Mouse (Mus musculus) myocyte (in vitro differentiated cells): ENCODE data around the gene Egfl7.

Experiments
- CEBPB ChIP-seq: IDR thresholded peaks from 2 replicates; pipeline ENCODE4 v1.6.1; 2011; ENCODE audit warnings: mild to moderate bottlenecking, moderate library complexity; ENCODE audit not compliant: poor library complexity, insufficient read depth, severe bottlenecking
- E2F4 ChIP-seq: IDR thresholded peaks from one replicate; pipeline ENCODE4 v1.6.1; 2011; ENCODE audit warnings: mild to moderate bottlenecking, control low read depth, moderate library complexity; ENCODE audit not compliant: insufficient read depth
- MAX ChIP-seq: IDR thresholded peaks from one replicate; pipeline ENCODE4 v1.6.1; 2011; ENCODE audit warnings: low read depth, mild to moderate bottlenecking, control low read depth
- MYOD1 ChIP-seq, 3 experiments: IDR thresholded peaks; one replicate each; pipeline ENCODE4 v1.6.1; 2011; ENCODE audit warnings: control low read depth in 2 of 3, low read depth in 2 of 3, mild to moderate bottlenecking in 2 of 3, moderate library complexity in 1 of 3; ENCODE audit not compliant: insufficient read length in 2 of 3, control insufficient read depth in 1 of 3
- POLR2A ChIP-seq: IDR thresholded peaks from one replicate; pipeline ENCODE4 v1.6.1; 2011; ENCODE audit warnings: low read depth, mild to moderate bottlenecking, control low read depth, moderate library complexity; ENCODE audit not compliant: insufficient read length
- POLR2AphosphoS2 ChIP-seq: IDR thresholded peaks from one replicate; pipeline ENCODE4 v1.6.1; 2011; ENCODE audit warnings: low read depth, control low read depth; ENCODE audit not compliant: insufficient read length
- SRF ChIP-seq: IDR thresholded peaks from one replicate; pipeline ENCODE4 v1.6.1; 2011; ENCODE audit warnings: low read depth; ENCODE audit not compliant: control insufficient read depth, insufficient read length
- TCF12 ChIP-seq: IDR thresholded peaks from one replicate; pipeline ENCODE4 v1.6.1; 2011; ENCODE audit warnings: mild to moderate bottlenecking, control low read depth; ENCODE audit not compliant: poor library complexity, insufficient read depth, severe bottlenecking
- USF1 ChIP-seq: IDR thresholded peaks from one replicate; pipeline ENCODE4 v1.6.1; 2011; ENCODE audit warnings: low read depth, mild to moderate bottlenecking, control low read depth, moderate library complexity

- TF ChIP-seq POLR2A = no peak
- TF ChIP-seq TCF12 = no peak
- no peak for TF ChIP-seq E2F4
- TF ChIP-seq POLR2AphosphoS2 = no peak
- no peak for TF ChIP-seq MYOD1 (IDR thresholded peaks at IDR 0.05; ENCODE audit: control insufficient read depth in 1 of 3, insufficient read length in 2 of 3, low read depth in 2 of 3)
- no peak for TF ChIP-seq USF1
- TF ChIP-seq SRF = no peak
- TF ChIP-seq MAX = no peak
- no peak for TF ChIP-seq CEBPB
These were observed 29.0 kb upstream of the Egfl7 start for GRCm38 (mm10) chr2:26550777-26551176.
